Mouse (Mus musculus) layer of hippocampus, adult 18-20 months (tissue): ENCODE measurements around the gene Fkbp15. TPM values are rescaled to one million over a fixed set of nuclear protein-coding genes. Genes with fewer than 3 reads are reported as not detected.

Source experiments
- total RNA-seq, 2 experiments: library from RNA; stranded (reverse); gene quantifications; 2 replicates each; pipeline ENCODE4 v1.2.3; 2021

Fkbp15 gene
- total RNA-seq, 2 experiments from 2014 or later, result 38.2 to 38.4 TPM

Other genes starting within 250 kb of the Fkbp15 start
- not detected for gene Mup21, start 209.7 kb downstream of the Fkbp15 start, total RNA-seq
- 10 to 100 TPM; 23.0 to 25.6 TPM for gene Zfp37, start 129.5 kb downstream of the Fkbp15 start, total RNA-seq
- gene Slc31a2, start 98.0 kb downstream of the Fkbp15 start, total RNA-seq, result 1 to 10 TPM; 9.2 to 9.7 TPM
- gene Slc31a1, start 179 bp upstream of the Fkbp15 start, total RNA-seq, result 10 to 100 TPM; 10.5 to 11.2 TPM
- gene Cdc26, start 48.1 kb upstream of the Fkbp15 start, total RNA-seq, result 10 to 100 TPM; 48.0 to 48.8 TPM
- gene Prpf4, start 48.2 kb upstream of the Fkbp15 start, total RNA-seq, result 10 to 100 TPM; 12.8 to 13.5 TPM
- not detected for gene Rnf183, start 74.7 kb upstream of the Fkbp15 start, total RNA-seq
- 1 to 10 TPM; 6.1 to 8.5 TPM for gene Wdr31, start 110.3 kb upstream of the Fkbp15 start, total RNA-seq
- under 1 TPM; 0.25 to 0.72 TPM for gene Bspry, start 119.5 kb upstream of the Fkbp15 start, total RNA-seq
- 10 to 100 TPM in 1 of 2 experiments, 1 to 10 TPM in 1; 9.3 to 11.1 TPM for gene Hdhd3, start 142.9 kb upstream of the Fkbp15 start, total RNA-seq
- 10 to 100 TPM; 31.5 to 33.7 TPM for gene Alad, start 159.4 kb upstream of the Fkbp15 start, total RNA-seq
- gene Pole3, start 164.5 kb upstream of the Fkbp15 start, total RNA-seq, result 10 to 100 TPM; 26.4 to 26.9 TPM
- gene 4933430I17Rik, start 164.8 kb upstream of the Fkbp15 start, total RNA-seq, result under 1 TPM; 0.52 to 0.53 TPM
- 10 to 100 TPM; 20.6 to 22.2 TPM for gene Rgs3, start 199.3 kb upstream of the Fkbp15 start, total RNA-seq